Mouse (Mus musculus) embryonic stem cell, embryonic (primary cell): ENCODE measurements around the gene Rps15.

Source experiments
- CTCF ChIA-PET, 4 experiments: fragments of 300-600 bp in 2 of 4; fragments of 350-600 bp in 2 of 4; sonication (Branson Sonifier 250); formaldehyde crosslinking; loops; one replicate each; lab custom pipeline; 2022; ENCODE audit warnings: inconsistent platforms in 2 of 4; lab: Charles Lee
- POLR2A ChIA-PET, 4 experiments: fragments of 300-600 bp in 2 of 4; fragments of 350-600 bp in 2 of 4; sonication (Branson Sonifier 250); formaldehyde crosslinking; loops; one replicate each; lab custom pipeline; 2022; ENCODE audit warnings: antibody characterized with exemption in 4 of 4, inconsistent platforms in 1 of 4; lab: Charles Lee

Rps15 gene

GRCm38 (mm10) chr10:80312586-80313504 lies 20.6 kb downstream of the Rps15 start:
- ChIA-PET POLR2A (interaction anchor here in 3 of 4 experiments (0.5 to 10.1 kb wide), 36 partner anchors 8 to 605 kb away, joined by 3 to 143 read pairs (median 4); partner anchors contain the start of genes Rps15 (in 3 of the 3), Apc2 (in 2 of the 3), Dazap1 (in 2 of the 3) and Pcsk4 (in 2 of the 3)), CTCF (interaction anchor here in 3 of 4 experiments (0.6 to 2.9 kb wide), 15 partner anchors 16 to 193 kb away, joined by 3 to 10 read pairs (median 3); partner anchors contain the start of genes Apc2 (in 2 of the 3), Pcsk4 (in 1 of the 3) and Reep6 (in 1 of the 3))

- ChIA-PET CTCF (interaction anchor here (0.5 to 2.9 kb wide), 12 partner anchors 10 to 173 kb away, joined by 3 to 10 read pairs (median 4); partner anchors contain the start of genes Apc2 (in 2 of the 4), Pcsk4 (in 1 of the 4) and Reep6 (in 1 of the 4)), POLR2A (interaction anchor here (0.6 to 10.1 kb wide), 22 partner anchors 9 to 146 kb away, joined by 3 to 143 read pairs (median 4); partner anchors contain the start of genes Rps15 (in 3 of the 4), Apc2 (in 2 of the 4), Pcsk4 (in 2 of the 4) and Reep6 (in 2 of the 4))
Observed at GRCm38 (mm10) chr10:80313627-80314201, 21.5 kb downstream of the Rps15 start.

- POLR2A ChIA-PET: interaction anchor here in 3 of 4 experiments (0.7 to 10.1 kb wide), 22 partner anchors 8 to 362 kb away, joined by 3 to 143 read pairs (median 4); partner anchors contain the start of genes Pcsk4 (in 3 of the 3), Reep6 (in 3 of the 3), Rps15 (in 3 of the 3) and Apc2 (in 2 of the 3)
- CTCF ChIA-PET: interaction anchor here in 3 of 4 experiments (0.6 to 1.9 kb wide), 5 partner anchors 26 to 708 kb away, joined by 3 to 8 read pairs (median 4); no protein-coding TSS in a partner anchor
Observed at GRCm38 (mm10) chr10:80314494-80315001, 22.3 kb downstream of the Rps15 start.

GRCm38 (mm10) chr10:80315315-80315714 lies 23.1 kb downstream of the Rps15 start:
- CTCF ChIA-PET: interaction anchor here in 2 of 4 experiments (0.6 to 1.7 kb wide), 5 partner anchors 25 to 209 kb away, joined by 3 to 4 read pairs (median 3); no protein-coding TSS in a partner anchor
- POLR2A ChIA-PET: interaction anchor here in 3 of 4 experiments (0.7 to 10.1 kb wide), 19 partner anchors 9 to 361 kb away, joined by 3 to 143 read pairs (median 4); partner anchors contain the start of genes Pcsk4 (in 3 of the 3), Reep6 (in 3 of the 3), Rps15 (in 3 of the 3) and Apc2 (in 2 of the 3)

- ChIA-PET POLR2A (interaction anchor here in 2 of 4 experiments (0.6 to 10.1 kb wide), 13 partner anchors 8 to 148 kb away, joined by 3 to 143 read pairs (median 4); partner anchors contain the start of genes Apc2 (in 2 of the 2), Pcsk4 (in 2 of the 2), Reep6 (in 2 of the 2) and Rps15 (in 2 of the 2)), CTCF (interaction anchor here in 2 of 4 experiments (0.6 to 1.7 kb wide), 6 partner anchors 8 to 112 kb away, joined by 3 to 5 read pairs (median 3); partner anchors contain the start of genes Pcsk4 (in 1 of the 2), Reep6 (in 1 of the 2) and Rps15 (in 1 of the 2))
Observed at GRCm38 (mm10) chr10:80316359-80316781, 24.1 kb downstream of the Rps15 start.

- ChIA-PET CTCF (interaction anchor here in 1 of 4 experiments (0.6 to 1.5 kb wide), 3 partner anchors 13 to 111 kb away, joined by 3 read pairs; partner anchors contain the start of genes Pcsk4, Reep6 and Rps15), POLR2A (interaction anchor here in 2 of 4 experiments (0.9 to 10.1 kb wide), 11 partner anchors 9 to 358 kb away, joined by 3 to 143 read pairs (median 4); partner anchors contain the start of genes Apc2 (in 2 of the 2), Pcsk4 (in 2 of the 2), Reep6 (in 2 of the 2) and Rps15 (in 2 of the 2))
Observed at GRCm38 (mm10) chr10:80317011-80317410, 24.8 kb downstream of the Rps15 start.

GRCm38 (mm10) chr10:80320340-80320760 lies 28.1 kb downstream of the Rps15 start, which contains the start of gene 2310011J03Rik:
Gene 2310011J03Rik, minus strand, starts transcription at chr10:80320537.
- POLR2A ChIA-PET: interaction anchor here in 1 of 4 experiments (1.2 to 1.5 kb wide), 4 partner anchors 7 to 59 kb away, joined by 3 to 10 read pairs (median 4); partner anchors contain the start of genes Dazap1, Pcsk4 and Reep6

GRCm38 (mm10) chr10:80321014-80321669 lies 28.9 kb downstream of the Rps15 start:
- ChIA-PET POLR2A (interaction anchor here in 3 of 4 experiments (0.6 to 1.5 kb wide), 8 partner anchors 8 to 540 kb away, joined by 3 to 10 read pairs (median 4); partner anchors contain the start of genes Adamtsl5 (in 1 of the 3), Dazap1 (in 1 of the 3), Pcsk4 (in 1 of the 3) and Reep6 (in 1 of the 3)), CTCF (interaction anchor here in 2 of 4 experiments (0.5 to 0.6 kb wide), 2 partner anchors 22 to 407 kb away, joined by 3 read pairs; no protein-coding TSS in a partner anchor)

More at GRCm38 (mm10) chr10:80320340-80320760, 28.1 kb downstream of the Rps15 start, which contains the start of gene 2310011J03Rik:
- CTCF ChIA-PET: interaction anchor here in 1 of 4 experiments (0.7 kb wide), 1 partner anchor 122 kb away, joined by 3 read pairs; no protein-coding TSS in a partner anchor

GRCm38 (mm10) chr10:80321670-80322581 lies 29.7 kb downstream of the Rps15 start:
- POLR2A ChIA-PET: interaction anchor here in 3 of 4 experiments (0.5 to 1.9 kb wide), 9 partner anchors 8 to 131 kb away, joined by 3 to 10 read pairs (median 4); partner anchors contain the start of genes Adamtsl5 (in 1 of the 3), Dazap1 (in 1 of the 3), Pcsk4 (in 1 of the 3) and Reep6 (in 1 of the 3)
- CTCF ChIA-PET: interaction anchor here in 1 of 4 experiments (0.6 kb wide), 1 partner anchor 408 kb away, joined by 3 read pairs; no protein-coding TSS in a partner anchor

- ChIA-PET POLR2A (interaction anchor here in 2 of 4 experiments (1.4 to 2.0 kb wide), 4 partner anchors 11 to 31 kb away, joined by 5 to 16 read pairs (median 6); partner anchors contain the start of gene Rps15 (in 2 of the 2)), CTCF (no interaction called here)
Observed at GRCm38 (mm10) chr10:80322811-80323211, 30.6 kb downstream of the Rps15 start.

- CTCF ChIA-PET: interaction anchor here in 2 of 4 experiments (0.5 to 1.2 kb wide), 6 partner anchors 27 to 675 kb away, joined by 3 to 7 read pairs (median 4); no protein-coding TSS in a partner anchor
- POLR2A ChIA-PET: interaction anchor here in 3 of 4 experiments (0.5 to 2.0 kb wide), 11 partner anchors 11 to 605 kb away, joined by 3 to 16 read pairs (median 4); partner anchors contain the start of gene Rps15 (in 2 of the 3)
Observed at GRCm38 (mm10) chr10:80323261-80324119, 31.2 kb downstream of the Rps15 start.

- ChIA-PET POLR2A (interaction anchor here in 2 of 4 experiments (0.5 to 2.0 kb wide), 7 partner anchors 12 to 156 kb away, joined by 3 to 16 read pairs (median 4); partner anchors contain the start of gene Rps15 (in 2 of the 2)), CTCF (interaction anchor here (0.6 to 1.3 kb wide), 7 partner anchors 8 to 626 kb away, joined by 3 to 6 read pairs (median 4); no protein-coding TSS in a partner anchor)
Observed at GRCm38 (mm10) chr10:80324120-80325037, 32.1 kb downstream of the Rps15 start.
